Mouse (Mus musculus) intestine, embryonic 14.5 days (tissue): Measurements from ENCODE around the gene Gm9732. TPM values are rescaled to one million over a fixed set of nuclear protein-coding genes. Genes with fewer than 3 reads are reported as not detected.
A peak's percentile ranks its signal among the peaks of the same experiment; 100 is the strongest.
"Not testable (repeated sequence)": the region's sequence is repeated elsewhere in the genome, so short reads cannot be mapped to it uniquely, and the experiment has no call there.

ENCODE experiments used
- ATAC-seq: fragments of 200-750 bp; cut with Nextera tagmentation; replicated peaks from 2 replicates; pipeline ENCODE4 v1.8.0; 2017; ENCODE audit warnings: low read depth, moderate number of reproducible peaks, moderate TSS enrichment, moderate library complexity; ENCODE audit not compliant: low FRiP score, low TSS enrichment
- DNase-seq: peaks from one replicate; pipeline ENCODE4 v3.0.0-alpha.2; 2018; ENCODE audit warnings: low spot score
- H3K27ac ChIP-seq: fragments of 300-500 bp; sonication (generic); 2 replicates; pipeline ENCODE4 v1.5.1; 2014; ENCODE audit warnings: low read depth, mild to moderate bottlenecking, control low read depth
- H3K27me3 ChIP-seq: fragments of 300-500 bp; sonication (generic); replicated peaks from 2 replicates; pipeline ENCODE4 v1.6.1; 2014; ENCODE audit warnings: low read length, control low read depth; ENCODE audit not compliant: control insufficient read depth, insufficient read depth
- H3K36me3 ChIP-seq: fragments of 300-500 bp; sonication (generic); 2 replicates; pipeline ENCODE4 v1.6.1; 2014; ENCODE audit warnings: low read length, control low read depth; ENCODE audit not compliant: control insufficient read depth, insufficient read depth
- H3K4me1 ChIP-seq: fragments of 300-500 bp; sonication (generic); replicated peaks from 2 replicates; pipeline ENCODE4 v1.6.1; 2014; ENCODE audit warnings: low read length, control low read depth, mixed read lengths; ENCODE audit not compliant: control insufficient read depth, insufficient read depth
- H3K4me2 ChIP-seq: fragments of 300-500 bp; sonication (generic); 2 replicates; pipeline ENCODE4 v1.6.1; 2014; ENCODE audit warnings: low read length
- H3K4me3 ChIP-seq: fragments of 300-500 bp; sonication (generic); 2 replicates; pipeline ENCODE4 v1.5.1; 2014; ENCODE audit warnings: low read depth, low read length, control low read depth, mixed read lengths
- H3K9ac ChIP-seq: fragments of 300-500 bp; sonication (generic); 2 replicates; pipeline ENCODE4 v1.6.1; 2014; ENCODE audit warnings: mild to moderate bottlenecking, low read length
- H3K9me3 ChIP-seq: fragments of 300-500 bp; sonication (generic); 2 replicates; pipeline ENCODE4 v1.6.1; 2016; ENCODE audit warnings: low read length, control low read depth; ENCODE audit not compliant: control insufficient read depth
- WGBS: fragments of 180-500 bp; shearing (Covaris S2); extraction: QIAGEN DNeasy Blood & Tissue Kit; methylation state at CpG from one replicate; pipeline ENCODE4 v1.1.7; 2014; 5-methylcytosine and 5-hydroxymethylcytosine counted together
- polyA plus RNA-seq: library from polyadenylated mRNA; unstranded; fragments of >200 nt; fragmentation: Nextera tagmentation; extraction: Ambion mirVana; gene quantifications from 2 replicates; pipeline ENCODE4 v1.2.1, GENCODE M21; 2014

The Gm9732 gene
- polyA plus RNA-seq, 1 experiment from 2014 or later: not detected

- DNase-seq, H3K9me3 ChIP-seq, H3K4me2 ChIP-seq, H3K9ac ChIP-seq, H3K27me3 ChIP-seq, H3K4me1 ChIP-seq, H3K36me3 ChIP-seq, H3K27ac ChIP-seq, ATAC-seq, H3K4me3 ChIP-seq: not testable (repeated sequence)
- WGBS: 81% methylated on average over 2 of the region's 2 CpGs
These were observed 53.8 kb downstream of the Gm9732 start for GRCm38 (mm10) chr14:43328603-43329002.

- H3K36me3 ChIP-seq, ATAC-seq, H3K9ac ChIP-seq, H3K4me1 ChIP-seq, H3K9me3 ChIP-seq, H3K4me2 ChIP-seq, H3K27ac ChIP-seq, H3K4me3 ChIP-seq, H3K27me3 ChIP-seq: not testable (repeated sequence)
- WGBS: 92% methylated on average over 9 of the region's 11 CpGs
- DNase-seq: peak; percentile 15
These were observed 56.6 kb downstream of the Gm9732 start for GRCm38 (mm10) chr14:43331362-43331880.

GRCm38 (mm10) chr14:43337646-43338045 is 62.8 kb downstream of the Gm9732 start:
- H3K27ac ChIP-seq, H3K9me3 ChIP-seq, H3K4me1 ChIP-seq, H3K4me2 ChIP-seq, H3K9ac ChIP-seq, ATAC-seq, H3K4me3 ChIP-seq, DNase-seq, H3K36me3 ChIP-seq, H3K27me3 ChIP-seq: not testable (repeated sequence)
- WGBS: 64% methylated on average over 1 of the region's 1 CpGs

- H3K4me2 ChIP-seq, H3K4me3 ChIP-seq, H3K36me3 ChIP-seq, H3K27me3 ChIP-seq, H3K9me3 ChIP-seq, ATAC-seq, H3K9ac ChIP-seq, H3K4me1 ChIP-seq, DNase-seq, H3K27ac ChIP-seq: not testable (repeated sequence)
These were observed 72.9 kb downstream of the Gm9732 start, which contains the start of gene 1700001F09Rik for GRCm38 (mm10) chr14:43347711-43348110. Gene 1700001F09Rik, minus strand, starts transcription at chr14:43347811.

GRCm38 (mm10) chr14:43352944-43353343 is 78.1 kb downstream of the Gm9732 start:
- H3K9ac ChIP-seq, DNase-seq, ATAC-seq, H3K27me3 ChIP-seq, H3K4me1 ChIP-seq, H3K4me3 ChIP-seq, H3K27ac ChIP-seq, H3K9me3 ChIP-seq, H3K4me2 ChIP-seq, H3K36me3 ChIP-seq: not testable (repeated sequence)
- 88% methylated on average over 2 of the region's 2 CpGs for WGBS

Other genes with a start within 250 kb of the Gm9732 start
- not detected in 2 replicates for gene Gm8094, start 198.4 kb upstream of the Gm9732 start, polyA plus RNA-seq
- gene Gm8104, start 174.4 kb upstream of the Gm9732 start, polyA plus RNA-seq: not detected in 2 replicates
- not detected in 2 replicates for gene Gm7233, start 95.2 kb upstream of the Gm9732 start, polyA plus RNA-seq
- not detected in 2 replicates for gene Gm8122, start 39.7 kb upstream of the Gm9732 start, polyA plus RNA-seq
- not detected in 2 replicates for gene Gm8126, start 16.4 kb upstream of the Gm9732 start, polyA plus RNA-seq
- not detected in 2 replicates for gene Gm8127, start 18.8 kb downstream of the Gm9732 start, polyA plus RNA-seq
- gene 1700001F09Rik, start 72.8 kb downstream of the Gm9732 start, polyA plus RNA-seq: not detected in 2 replicates
- gene Gm8138, start 141.3 kb downstream of the Gm9732 start, polyA plus RNA-seq: not detected in 2 replicates